Mouse (Mus musculus) T-cell, adult 66 days (primary cell): ENCODE results near the gene Tbc1d2. TPM values are rescaled to one million over a fixed set of nuclear protein-coding genes. Genes with fewer than 3 reads are reported as not detected.

Experiments used
- total RNA-seq, 2 experiments: library from RNA; stranded (reverse); gene quantifications; 3 replicates in 1 of 2; 4 replicates in 1 of 2; pipeline ENCODE4 v1.2.4; 2023

Gene Tbc1d2
- total RNA-seq, result under 1 TPM; 0.38 to 0.92 TPM

DNA sequence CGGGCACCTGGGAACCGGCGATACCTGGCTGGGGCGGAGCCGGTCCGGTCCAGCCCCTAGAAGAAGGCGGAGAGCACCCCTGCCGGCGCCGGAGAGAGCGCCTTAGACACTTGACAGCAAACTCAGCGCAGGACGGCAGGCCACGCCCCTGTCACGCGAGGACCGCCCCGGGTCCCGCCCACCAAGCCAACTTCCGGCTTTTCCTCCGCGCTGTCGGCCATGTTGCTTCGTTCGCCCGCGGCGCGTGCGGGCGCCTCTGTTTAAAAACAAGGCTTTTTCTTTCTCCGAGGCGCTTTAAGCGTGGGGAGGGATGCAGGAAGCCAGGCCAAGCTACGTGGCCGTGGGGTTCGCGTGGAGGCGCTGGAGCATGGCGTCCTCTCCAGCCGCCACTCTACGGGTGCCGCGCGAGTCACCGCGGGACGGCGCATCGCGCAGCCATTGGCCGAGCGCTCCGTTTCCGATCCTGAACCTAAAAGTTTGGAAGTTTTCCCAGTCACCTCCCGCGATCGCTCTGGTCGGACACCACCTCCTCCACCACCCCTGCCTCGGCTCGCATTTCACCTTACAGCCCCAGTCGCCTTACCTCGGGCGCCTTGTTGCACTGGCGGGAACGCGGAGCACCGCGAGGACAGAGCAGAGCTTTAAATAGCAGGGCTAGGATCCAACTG lies at the start of gene Tbc1d2:
Gene Tbc1d2, minus strand, starts transcription at position 124 of the 668 bp plus-strand sequence.

DNA sequence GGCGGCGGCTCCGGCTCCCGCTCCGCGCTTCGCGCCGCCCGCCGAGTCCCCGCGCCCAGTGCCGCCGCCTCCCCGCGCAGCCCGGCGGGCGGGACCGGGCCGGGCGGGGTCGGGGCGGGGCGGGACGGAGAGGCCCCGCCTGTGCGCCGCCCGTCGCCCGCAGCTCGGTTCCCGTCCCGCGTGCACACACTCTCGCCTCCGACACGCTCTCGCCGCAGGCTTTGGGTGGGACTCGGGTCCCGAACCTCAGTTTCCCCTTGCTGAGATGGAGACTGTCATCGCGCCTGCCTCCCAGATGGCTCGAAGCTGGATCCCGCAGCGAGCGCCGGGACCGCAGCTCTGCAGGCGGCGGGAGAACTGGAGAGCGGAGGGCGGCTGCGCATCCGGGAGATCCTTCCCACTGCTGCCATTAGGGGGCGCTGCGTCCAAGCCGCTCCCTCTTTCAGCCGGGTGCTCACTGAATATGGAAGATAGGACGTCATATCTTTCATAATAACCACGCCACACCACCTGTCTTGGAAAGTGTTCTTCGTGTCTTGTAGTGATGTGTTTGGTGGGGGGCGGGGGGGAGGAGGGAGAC lies 48.1 kb downstream of the Tbc1d2 start, which contains the start of gene Coro2a:
Gene Coro2a, minus strand, starts transcription at position 359 of the 580 bp plus-strand sequence.

Other genes with a start within 250 kb of the Tbc1d2 start
- gene Hemgn, start 236.7 kb downstream of the Tbc1d2 start, total RNA-seq, result under 1 TPM; 0.41 to 0.76 TPM
- 100 to 1,000 TPM; 167 to 184 TPM for gene Anp32b, start 199.3 kb downstream of the Tbc1d2 start, total RNA-seq
- gene Nans, start 161.0 kb downstream of the Tbc1d2 start, total RNA-seq, result 10 to 100 TPM; 57.3 to 64.7 TPM
- 10 to 100 TPM; 75.7 to 86.6 TPM for gene Trim14, start 114.1 kb downstream of the Tbc1d2 start, total RNA-seq
- gene Coro2a, start 48.0 kb downstream of the Tbc1d2 start, total RNA-seq, result 10 to 100 TPM; 27.9 to 41.3 TPM